Mouse (Mus musculus) midbrain, embryonic 16.5 days (tissue): ENCODE data around the gene Sdhc. TPM values are rescaled to one million over a fixed set of nuclear protein-coding genes. Genes with fewer than 3 reads are reported as not detected.
"Not testable (repeated sequence)": the region's sequence is repeated elsewhere in the genome, so short reads cannot be mapped to it uniquely, and the experiment has no call there.

Experiments
- ATAC-seq: fragments of 200-750 bp; cut with Nextera tagmentation; 2 replicates; pipeline ENCODE4 v1.8.0; 2017; ENCODE audit warnings: moderate TSS enrichment
- H3K27ac ChIP-seq: fragments of 300-500 bp; sonication (generic); 2 replicates; pipeline ENCODE4 v1.5.1; 2014; ENCODE audit warnings: mild to moderate bottlenecking, low read length, mixed read lengths
- H3K27me3 ChIP-seq: fragments of 300-500 bp; sonication (generic); 2 replicates; pipeline ENCODE4 v1.6.1; 2014; ENCODE audit warnings: low read depth, low read length, mixed read lengths; ENCODE audit not compliant: control insufficient read depth, insufficient read depth
- H3K36me3 ChIP-seq: fragments of 300-500 bp; sonication (generic); 2 replicates; pipeline ENCODE4 v1.6.1; 2014; ENCODE audit warnings: mild to moderate bottlenecking, low read length, moderate library complexity, mixed read lengths; ENCODE audit not compliant: control insufficient read depth, insufficient read depth
- H3K4me1 ChIP-seq: fragments of 300-500 bp; sonication (generic); 2 replicates; pipeline ENCODE4 v1.6.1; 2014; ENCODE audit warnings: mild to moderate bottlenecking, low read length, mixed read lengths; ENCODE audit not compliant: control insufficient read depth, insufficient read depth
- H3K4me2 ChIP-seq: fragments of 300-500 bp; sonication (generic); 2 replicates; pipeline ENCODE4 v1.6.1; 2014; ENCODE audit warnings: mild to moderate bottlenecking, low read length, mixed read lengths
- H3K4me3 ChIP-seq: fragments of 300-500 bp; sonication (generic); 2 replicates; pipeline ENCODE4 v1.5.1; 2014; ENCODE audit warnings: low read depth, mild to moderate bottlenecking, low read length, moderate library complexity, mixed read lengths
- H3K9ac ChIP-seq: fragments of 300-500 bp; sonication (generic); 2 replicates; pipeline ENCODE4 v1.6.1; 2014; ENCODE audit warnings: low read depth, low read length, mixed read lengths
- H3K9me3 ChIP-seq: fragments of 300-500 bp; sonication (generic); replicated peaks from 2 replicates; pipeline ENCODE4 v1.6.1; 2014; ENCODE audit warnings: mild to moderate bottlenecking, low read length, mixed read lengths; ENCODE audit not compliant: control insufficient read depth, poor library complexity, severe bottlenecking
- WGBS: fragments of 180-500 bp; shearing (Covaris S2); extraction: QIAGEN DNeasy Blood & Tissue Kit; methylation state at CpG from one replicate; pipeline ENCODE4 v1.1.7; 2014; 5-methylcytosine and 5-hydroxymethylcytosine counted together
- polyA plus RNA-seq: library from polyadenylated mRNA; unstranded; fragments of >200 nt; fragmentation: Nextera tagmentation; extraction: Ambion mirVana; gene quantifications from 2 replicates; pipeline ENCODE4 v1.2.1, GENCODE M21; 2015

Gene Sdhc
- polyA plus RNA-seq, 1 experiment from 2014 or later, result 311 TPM

GRCm38 (mm10) chr1:171156644-171157043 lies 6.2 kb upstream of the Sdhc start:
- Histone ChIP-seq H3K9me3 (no peaks in the 10 kb centered on the region), H3K4me1 (peaks cover 3% of the 10 kb centered on the region; the same call in 1 of the 2 replicates), H3K4me2 (no peak overlapping the region), H3K27ac (no peak overlapping the region), H3K9ac (no peak overlapping the region), H3K4me3 (no peak overlapping the region), H3K36me3 (no peaks in the 10 kb centered on the region), H3K27me3 (peaks cover 10% of the 10 kb centered on the region)
- ATAC-seq, result no peak
- 76% methylated on average over 3 of the region's 3 CpGs for WGBS

- Histone ChIP-seq H3K9me3 (no peaks in the 10 kb centered on the region), H3K4me3 (no peak overlapping the region), H3K27me3 (no peaks in the 10 kb centered on the region), H3K9ac (no peak overlapping the region), H3K4me1 (peaks cover 15% of the 10 kb centered on the region), H3K27ac (no peak overlapping the region), H3K36me3 (no peaks in the 10 kb centered on the region), H3K4me2 (no peak overlapping the region)
- 83% methylated on average over 4 of the region's 4 CpGs for WGBS
- no peak for ATAC-seq
Observed at GRCm38 (mm10) chr1:171151966-171152365, 1.6 kb upstream of the Sdhc start.

GRCm38 (mm10) chr1:171150838-171151391 lies 512 bp upstream of the Sdhc start:
- H3K27ac ChIP-seq, result peak overlapping the region; percentile 77
- peaks cover 15% of the 10 kb centered on the region for H3K4me1 ChIP-seq
- no peaks in the 10 kb centered on the region for H3K27me3 ChIP-seq
- peak overlapping the region; percentile 97 for H3K4me3 ChIP-seq
- no peaks in the 10 kb centered on the region for H3K36me3 ChIP-seq
- no peaks in the 10 kb centered on the region for H3K9me3 ChIP-seq
- peak overlapping the region; percentile 60 for H3K9ac ChIP-seq
- peak; percentile 41 for ATAC-seq
- H3K4me2 ChIP-seq, result peak overlapping the region; percentile 71
- 5% methylated on average over 18 of the region's 18 CpGs for WGBS

DNA sequence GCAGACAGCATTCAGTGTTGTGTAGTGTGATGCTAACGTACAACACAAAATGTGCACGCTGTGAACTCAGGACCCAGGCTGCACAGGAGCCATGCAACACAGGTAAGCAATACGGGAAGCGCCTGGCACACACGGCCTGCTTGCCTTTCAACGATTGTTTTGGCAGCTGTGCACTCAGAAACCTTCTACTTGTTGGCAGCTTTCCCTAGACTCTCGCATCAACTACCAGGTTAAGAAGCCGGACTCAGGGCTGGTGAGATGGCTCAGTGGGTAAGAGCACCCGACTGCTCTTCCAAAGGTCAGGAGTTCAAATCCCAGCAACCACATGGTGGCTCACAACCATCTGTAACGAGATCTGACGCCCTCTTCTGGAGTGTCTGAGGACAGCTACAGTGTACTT lies 7.4 kb downstream of the Sdhc start:
- H3K9me3 ChIP-seq, H3K9ac ChIP-seq, H3K4me3 ChIP-seq, ATAC-seq, H3K27ac ChIP-seq, H3K4me1 ChIP-seq, H3K4me2 ChIP-seq, H3K27me3 ChIP-seq: not testable (repeated sequence)
- peaks cover 16% of the 10 kb centered on the region for H3K36me3 ChIP-seq
- WGBS, result 91% methylated on average over 9 of the region's 11 CpGs

- WGBS, result 91% methylated on average over 8 of the region's 8 CpGs
- ATAC-seq, result not testable (repeated sequence)
Observed at GRCm38 (mm10) chr1:171137486-171138155, 12.8 kb downstream of the Sdhc start.

DNA sequence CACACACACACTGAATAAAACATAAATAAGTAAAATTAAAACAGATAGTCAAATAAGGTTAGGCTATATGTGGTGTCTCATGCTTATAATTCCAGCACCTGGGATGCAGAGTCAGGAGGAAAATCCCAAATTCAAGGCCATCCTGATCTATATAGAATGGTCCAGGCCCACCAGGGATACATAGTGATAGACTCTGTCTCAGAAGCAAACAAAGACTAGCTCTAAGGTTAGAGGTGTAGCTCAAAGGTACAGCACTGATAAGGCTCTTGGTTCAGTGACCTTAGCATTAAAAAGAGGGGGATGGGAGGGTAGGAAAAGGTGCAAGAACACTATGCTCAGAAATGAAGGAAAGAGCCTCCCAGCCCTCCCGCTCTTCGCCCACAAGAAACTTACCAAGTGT lies 14.8 kb downstream of the Sdhc start:
- Histone ChIP-seq H3K9ac (no peak overlapping the region), H3K4me1 (no peaks in the 10 kb centered on the region), H3K4me2 (no peak overlapping the region), H3K4me3 (no peak overlapping the region), H3K9me3 (no peaks in the 10 kb centered on the region), H3K36me3 (peaks cover 22% of the 10 kb centered on the region), H3K27me3 (no peaks in the 10 kb centered on the region), H3K27ac (no peak overlapping the region)
- 94% methylated on average over 2 of the region's 2 CpGs for WGBS
- ATAC-seq, result no peak

More at GRCm38 (mm10) chr1:171137486-171138155, 12.8 kb downstream of the Sdhc start:
- H3K9ac ChIP-seq, H3K4me2 ChIP-seq, H3K27ac ChIP-seq, H3K4me3 ChIP-seq, H3K27me3 ChIP-seq, H3K9me3 ChIP-seq, H3K4me1 ChIP-seq: not testable (repeated sequence)
- H3K36me3 ChIP-seq, result peaks cover 25% of the 10 kb centered on the region

DNA sequence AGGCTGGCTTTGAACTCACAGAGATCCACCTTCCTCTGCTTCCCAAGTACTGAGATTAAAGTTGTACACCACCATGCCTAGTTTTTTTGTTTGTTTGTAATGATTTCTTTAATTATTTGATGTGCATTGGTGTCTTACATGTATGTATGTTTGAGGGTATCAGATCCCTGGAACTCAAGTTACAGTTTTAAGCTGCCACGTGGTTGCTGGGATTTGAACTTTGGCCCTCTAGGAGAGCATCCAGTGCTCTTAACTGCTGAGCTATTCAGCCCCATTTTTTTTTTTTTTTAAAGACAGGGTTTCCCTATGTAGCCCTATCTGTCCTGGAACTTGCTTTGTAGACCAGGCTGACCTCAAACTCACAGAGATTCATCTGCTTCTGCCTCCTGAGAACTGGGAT lies 19.4 kb downstream of the Sdhc start:
- WGBS, result 93% methylated on average over 1 of the region's 1 CpGs
- H3K4me2 ChIP-seq, result no peak overlapping the region

DNA sequence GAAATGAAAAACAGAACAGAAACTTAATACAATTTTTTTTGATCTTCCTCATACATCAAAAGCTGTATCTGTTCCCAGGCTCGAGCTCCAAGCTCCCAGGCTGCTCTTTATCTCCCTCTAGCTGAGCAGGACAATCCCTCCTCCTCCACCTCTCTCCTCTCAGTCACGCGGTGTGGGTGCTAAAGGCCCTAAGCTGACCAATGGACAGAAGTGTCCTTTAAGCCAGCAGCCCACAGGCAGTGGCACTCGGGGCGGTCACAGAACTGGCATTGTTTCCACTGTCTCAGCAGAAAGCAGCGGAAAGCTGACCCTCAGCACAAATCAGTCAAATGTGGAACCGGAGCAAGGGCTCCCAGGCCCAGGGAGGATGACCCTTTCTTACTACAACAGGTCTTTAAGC lies 21.2 kb downstream of the Sdhc start:
- Histone ChIP-seq H3K9me3 (no peaks in the 10 kb centered on the region), H3K27me3 (no peaks in the 10 kb centered on the region), H3K27ac (no peak overlapping the region), H3K36me3 (peaks cover 13% of the 10 kb centered on the region), H3K9ac (no peak overlapping the region), H3K4me3 (no peak overlapping the region), H3K4me2 (no peak overlapping the region), H3K4me1 (no peaks in the 10 kb centered on the region)
- ATAC-seq, result no peak
- 61% methylated on average over 7 of the region's 7 CpGs for WGBS

More for the DNA sequence above, 19.4 kb downstream of the Sdhc start:
- Histone ChIP-seq H3K4me1 (no peaks in the 10 kb centered on the region), H3K4me3 (no peak overlapping the region), H3K9ac (no peak overlapping the region), H3K9me3 (no peaks in the 10 kb centered on the region), H3K27ac (no peak overlapping the region), H3K36me3 (peaks cover 18% of the 10 kb centered on the region), H3K27me3 (no peaks in the 10 kb centered on the region)
- ATAC-seq, result no peak

- no peak for ATAC-seq
Observed at GRCm38 (mm10) chr1:171124398-171124797, 26.0 kb downstream of the Sdhc start.

More at GRCm38 (mm10) chr1:171124398-171124797, 26.0 kb downstream of the Sdhc start:
- Histone ChIP-seq H3K9me3 (no peaks in the 10 kb centered on the region), H3K4me1 (no peaks in the 10 kb centered on the region), H3K27ac (no peak overlapping the region), H3K36me3 (peaks cover 6% of the 10 kb centered on the region), H3K9ac (no peak overlapping the region), H3K27me3 (no peaks in the 10 kb centered on the region), H3K4me2 (no peak overlapping the region), H3K4me3 (no peak overlapping the region)
- WGBS, result 89% methylated on average over 5 of the region's 5 CpGs
